Mouse (Mus musculus) neural tube, embryonic 11.5 days (tissue): ENCODE results near the gene Optn. TPM values are rescaled to one million over a fixed set of nuclear protein-coding genes. Genes with fewer than 3 reads are reported as not detected.

Source experiments
- ATAC-seq: fragments of 200-750 bp; cut with Nextera tagmentation; 2 replicates; pipeline ENCODE4 v1.8.0; 2017; ENCODE audit warnings: moderate number of reproducible peaks, mild to moderate bottlenecking, moderate TSS enrichment, moderate library complexity; ENCODE audit not compliant: insufficient read depth, low FRiP score, low TSS enrichment
- DNase-seq: peaks from one replicate; pipeline ENCODE4 v3.0.0-alpha.2; 2015; ENCODE audit warnings: low spot score
- H3K27ac ChIP-seq: fragments of 300-500 bp; sonication (generic); 2 replicates; pipeline ENCODE4 v1.5.1; 2014; ENCODE audit warnings: low read depth, mild to moderate bottlenecking, low read length
- H3K27me3 ChIP-seq: fragments of 300-500 bp; sonication (generic); 2 replicates; pipeline ENCODE4 v1.6.1; 2014; ENCODE audit warnings: mild to moderate bottlenecking, low read length, mixed read lengths; ENCODE audit not compliant: control insufficient read depth, insufficient read depth
- H3K36me3 ChIP-seq: fragments of 300-500 bp; sonication (generic); 2 replicates; pipeline ENCODE4 v1.6.1; 2014; ENCODE audit warnings: mild to moderate bottlenecking, low read length, moderate library complexity, mixed read lengths; ENCODE audit not compliant: control insufficient read depth, insufficient read depth
- H3K4me1 ChIP-seq: fragments of 300-500 bp; sonication (generic); 2 replicates; pipeline ENCODE4 v1.6.1; 2014; ENCODE audit warnings: low read length, mixed read lengths; ENCODE audit not compliant: control insufficient read depth, insufficient read depth
- H3K4me2 ChIP-seq: fragments of 300-500 bp; sonication (generic); 2 replicates; pipeline ENCODE4 v1.6.1; 2014; ENCODE audit warnings: low read depth, mild to moderate bottlenecking, moderate library complexity
- H3K4me3 ChIP-seq: fragments of 300-500 bp; sonication (generic); 2 replicates; pipeline ENCODE4 v1.5.1; 2014; ENCODE audit warnings: low read depth, low read length
- H3K9ac ChIP-seq: fragments of 300-500 bp; sonication (generic); 2 replicates; pipeline ENCODE4 v1.6.1; 2014; ENCODE audit warnings: mild to moderate bottlenecking, low read length
- H3K9me3 ChIP-seq: fragments of 300-500 bp; sonication (generic); 2 replicates; pipeline ENCODE4 v1.6.1; 2016; ENCODE audit warnings: low read length; ENCODE audit not compliant: control insufficient read depth
- WGBS: fragments of 180-500 bp; shearing (Covaris S2); extraction: QIAGEN DNeasy Blood & Tissue Kit; methylation state at CpG from one replicate; pipeline ENCODE4 v1.1.7; 2014; 5-methylcytosine and 5-hydroxymethylcytosine counted together
- polyA plus RNA-seq: library from polyadenylated mRNA; unstranded; fragments of >200 nt; fragmentation: Nextera tagmentation; extraction: Ambion mirVana; gene quantifications from 2 replicates; pipeline ENCODE4 v1.2.1, GENCODE M21; 2014

Gene Optn
- polyA plus RNA-seq, 1 experiment from 2014 or later, result 5.7 TPM

DNA sequence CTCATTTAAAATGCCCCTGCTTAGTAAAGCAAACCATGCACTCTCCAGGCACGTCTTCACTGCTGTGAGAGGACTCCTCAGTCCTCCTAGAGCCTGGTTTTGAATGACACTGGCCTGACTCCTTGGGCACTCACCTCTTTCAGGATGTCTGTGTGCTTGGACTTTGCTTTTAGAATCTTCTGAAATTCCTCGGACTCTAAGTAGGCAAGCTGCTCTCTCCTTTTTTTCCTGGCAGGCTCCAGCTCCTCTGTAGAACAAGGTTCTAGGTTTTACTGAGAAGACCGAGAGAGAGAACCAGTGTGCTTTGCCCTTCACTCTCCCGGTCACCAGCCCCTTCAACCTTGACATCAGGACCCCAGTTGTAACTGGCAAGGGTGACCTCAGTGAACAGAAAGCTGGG, 69.4 kb downstream of the Optn start:
- Histone ChIP-seq H3K36me3 (peaks cover 11% of the 10 kb centered on the region), H3K27me3 (no peaks in the 10 kb centered on the region), H3K4me1 (no peaks in the 10 kb centered on the region), H3K4me2 (no peak overlapping the region), H3K9me3 (no peaks in the 10 kb centered on the region), H3K4me3 (no peak overlapping the region), H3K27ac (no peak overlapping the region), H3K9ac (no peak overlapping the region)
- WGBS, result 87% methylated on average over 4 of the region's 4 CpGs
- ATAC-seq (no peak), DNase-seq (no peak)

GRCm38 (mm10) chr2:4993584-4993983, 70.3 kb downstream of the Optn start:
- H3K9me3 ChIP-seq, result no peaks in the 10 kb centered on the region
- DNase-seq, result no peak
- WGBS, result 93% methylated on average over 11 of the region's 11 CpGs
- peaks cover 8% of the 10 kb centered on the region for H3K36me3 ChIP-seq
- no peaks in the 10 kb centered on the region for H3K4me1 ChIP-seq
- H3K9ac ChIP-seq, result no peak overlapping the region
- H3K4me2 ChIP-seq, result no peak overlapping the region
- H3K27me3 ChIP-seq, result no peaks in the 10 kb centered on the region
- no peak overlapping the region for H3K27ac ChIP-seq
- no peak overlapping the region for H3K4me3 ChIP-seq
- no peak for ATAC-seq

- Histone ChIP-seq H3K4me2 (no peak overlapping the region), H3K36me3 (peaks cover 6% of the 10 kb centered on the region), H3K4me3 (no peak overlapping the region), H3K27ac (no peak overlapping the region), H3K9me3 (no peaks in the 10 kb centered on the region), H3K4me1 (no peaks in the 10 kb centered on the region), H3K9ac (no peak overlapping the region), H3K27me3 (no peaks in the 10 kb centered on the region)
- ATAC-seq (no peak), DNase-seq (no peak)
- WGBS, result 82% methylated on average over 11 of the region's 11 CpGs
These were observed 74.9 kb downstream of the Optn start for GRCm38 (mm10) chr2:4988826-4989424.

DNA sequence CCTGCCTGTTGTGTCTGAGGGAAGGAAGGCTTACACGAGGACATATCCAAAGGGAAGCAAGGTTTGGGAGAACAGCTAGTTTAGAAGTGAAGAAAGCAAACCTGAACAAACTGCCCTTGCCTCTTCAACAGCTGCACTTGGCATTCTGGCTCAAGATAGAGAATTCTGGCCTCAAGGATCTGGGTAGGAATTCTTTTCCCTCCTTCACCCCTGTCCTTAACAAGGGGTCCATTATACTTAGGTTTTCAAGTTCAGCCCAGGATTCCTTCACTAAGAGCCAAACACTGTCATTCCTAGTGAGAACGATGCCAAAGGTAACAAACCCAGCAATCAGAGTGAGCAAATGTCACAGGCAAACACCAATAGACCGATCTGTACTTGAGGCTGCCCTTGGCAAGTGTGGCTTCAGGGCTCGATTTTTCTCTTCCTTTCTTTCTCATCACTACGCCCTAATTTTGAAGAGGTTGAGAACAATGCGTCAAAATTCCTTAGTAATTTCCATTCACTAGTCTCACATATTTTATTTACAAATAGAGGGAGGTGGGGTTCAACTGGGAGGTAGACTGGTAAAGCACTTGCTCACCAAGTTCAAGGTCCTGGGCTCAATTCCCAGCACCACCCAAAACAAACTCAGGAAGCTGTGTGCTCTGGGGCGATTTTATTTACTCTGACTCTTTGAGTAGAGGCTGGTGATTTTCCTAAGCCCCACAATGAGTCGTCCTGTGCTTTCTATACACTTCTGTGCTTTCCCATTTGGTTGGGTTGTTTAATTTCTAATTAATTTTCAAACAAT, 76.3 kb downstream of the Optn start:
- Histone ChIP-seq H3K4me2 (no peak overlapping the region), H3K36me3 (peaks cover 2% of the 10 kb centered on the region), H3K4me3 (no peak overlapping the region), H3K27me3 (no peaks in the 10 kb centered on the region), H3K9me3 (no peaks in the 10 kb centered on the region), H3K27ac (no peak overlapping the region), H3K9ac (no peak overlapping the region), H3K4me1 (no peaks in the 10 kb centered on the region)
- DNase-seq (no peak), ATAC-seq (no peak)
- 83% methylated on average over 8 of the region's 8 CpGs for WGBS

- DNase-seq, result no peak
- no peak for ATAC-seq
- Histone ChIP-seq H3K27me3 (no peaks in the 10 kb centered on the region), H3K4me1 (no peaks in the 10 kb centered on the region), H3K4me2 (no peak overlapping the region), H3K36me3 (peaks cover 2% of the 10 kb centered on the region), H3K4me3 (no peak overlapping the region), H3K9me3 (no peaks in the 10 kb centered on the region), H3K27ac (no peak overlapping the region), H3K9ac (no peak overlapping the region)
- 81% methylated on average over 4 of the region's 4 CpGs for WGBS
These were observed 77.1 kb downstream of the Optn start for GRCm38 (mm10) chr2:4986798-4987197.

GRCm38 (mm10) chr2:4985000-4985399, 78.9 kb downstream of the Optn start:
- Histone ChIP-seq H3K27me3 (no peaks in the 10 kb centered on the region), H3K9me3 (no peaks in the 10 kb centered on the region), H3K36me3 (no peaks in the 10 kb centered on the region), H3K4me3 (no peak overlapping the region), H3K9ac (no peak overlapping the region), H3K4me2 (no peak overlapping the region), H3K27ac (no peak overlapping the region), H3K4me1 (no peaks in the 10 kb centered on the region)
- DNase-seq (no peak), ATAC-seq (no peak)
- WGBS, result 82% methylated on average over 6 of the region's 6 CpGs

DNA sequence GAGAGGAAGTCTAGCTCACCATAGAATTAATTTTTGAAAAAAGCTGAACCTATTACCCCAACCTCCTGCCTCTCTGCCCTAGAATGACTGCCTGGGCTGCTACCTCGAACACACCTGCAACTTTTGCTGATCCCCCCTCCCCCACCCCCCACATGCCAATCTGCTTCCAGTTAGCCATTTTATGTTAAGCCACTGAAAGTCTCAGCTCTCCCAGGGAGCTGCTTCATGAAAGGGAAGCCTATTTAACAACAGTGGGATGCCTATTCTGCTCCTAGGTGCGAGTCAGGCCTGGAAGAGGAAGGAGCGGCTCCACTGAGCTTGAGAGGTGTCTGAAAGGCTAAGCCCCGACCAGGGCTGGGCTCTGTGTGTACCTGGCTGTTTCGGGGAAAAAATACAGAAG, 79.9 kb downstream of the Optn start:
- no peaks in the 10 kb centered on the region for H3K4me1 ChIP-seq
- no peaks in the 10 kb centered on the region for H3K27me3 ChIP-seq
- no peak for DNase-seq
- WGBS, result 29% methylated on average over 5 of the region's 5 CpGs
- H3K4me2 ChIP-seq, result no peak overlapping the region
- H3K36me3 ChIP-seq, result no peaks in the 10 kb centered on the region
- no peak overlapping the region for H3K4me3 ChIP-seq
- H3K27ac ChIP-seq, result no peak overlapping the region
- H3K9me3 ChIP-seq, result no peaks in the 10 kb centered on the region
- H3K9ac ChIP-seq, result no peak overlapping the region
- no peak for ATAC-seq

GRCm38 (mm10) chr2:4978091-4978490, 85.8 kb downstream of the Optn start:
- ATAC-seq (no peak), DNase-seq (no peak)
- WGBS, result 41% methylated on average over 8 of the region's 8 CpGs

GRCm38 (mm10) chr2:4975807-4976206, 88.0 kb downstream of the Optn start, which contains the start of gene Ucma:
Gene Ucma (plus strand): TSS chr2:4976122.
- Histone ChIP-seq H3K36me3 (no peaks in the 10 kb centered on the region), H3K4me1 (0 out of 2 replicates have a peak, but pooled peaks cover 3% of the 10 kb centered on the region), H3K4me2 (no peak within 1 kb of the TSS), H3K9me3 (no peaks in the 10 kb centered on the region), H3K27ac (no peak within 1 kb of the TSS), H3K27me3 (no peaks in the 10 kb centered on the region), H3K4me3 (no peak within 1 kb of the TSS), H3K9ac (no peak within 1 kb of the TSS)
- DNase-seq, result no peak
- 74% methylated on average over 5 of the region's 5 CpGs for whole genome bisulfite sequencing
- ATAC-seq, result no peak

More at GRCm38 (mm10) chr2:4978091-4978490, 85.8 kb downstream of the Optn start:
- H3K27me3 ChIP-seq, result no peaks in the 10 kb centered on the region
- no peaks in the 10 kb centered on the region for H3K9me3 ChIP-seq
- H3K36me3 ChIP-seq, result no peaks in the 10 kb centered on the region
- H3K4me3 ChIP-seq, result no peak overlapping the region
- no peak overlapping the region for H3K9ac ChIP-seq
- no peak overlapping the region for H3K4me2 ChIP-seq
- H3K27ac ChIP-seq, result no peak overlapping the region
- H3K4me1 ChIP-seq, result 0 out of 2 replicates have a peak, but pooled peaks cover 3% of the 10 kb centered on the region
